25 mouse cellular contexts compared by ENCODE assay signal in genomic region chr13:112027736-112028135, GRCm38 (mm10).
DNase-seq lines count a peak whose midpoint lies in the region; ATAC-seq and TF ChIP-seq lines count a peak whose summit lies in the region.
"Had no signal": no experiment of that assay in that cellular context is flagged by ENCODE, and none has a peak within 500 bp of the region (broad histone marks: within the 10 kb centered on the region; RNA-seq: fewer than 3 reads in every experiment).

No protein-coding gene starts in this region.

- no peak overlapping the region for H3K4me3 ChIP-seq in liver, embryonic 11.5 days (ENCODE audit: low read depth, low read length)
- no peak overlapping the region for H3K4me3 ChIP-seq in stomach, postnatal 0 days (ENCODE audit: low read depth, low read length)
- H3K4me3 ChIP-seq: embryonic facial prominence, embryonic 12.5 days; embryonic facial prominence, embryonic 15.5 days; erythroblast, embryonic 14.5 days; forebrain, embryonic 10.5 days; forebrain, embryonic 12.5 days had no signal

- H3K27ac ChIP-seq in liver, embryonic 11.5 days (ENCODE audit: low read depth, low read length), result no peak overlapping the region
- H3K27ac ChIP-seq in stomach, postnatal 0 days (replicated peaks), result peak overlapping the region; percentile 61
- H3K27ac ChIP-seq: embryonic facial prominence, embryonic 12.5 days; embryonic facial prominence, embryonic 15.5 days; forebrain, embryonic 10.5 days; forebrain, embryonic 12.5 days had no signal

- TF ChIP-seq EP300 in stomach, postnatal 0 days (optimal IDR thresholded peaks at IDR 0.05), result no peak

- no peak overlapping the region for H3K4me2 ChIP-seq in liver, embryonic 11.5 days
- H3K4me2 ChIP-seq in stomach, postnatal 0 days (replicated peaks; ENCODE audit: low read depth), result no peak overlapping the region
- H3K4me2 ChIP-seq: embryonic facial prominence, embryonic 12.5 days; embryonic facial prominence, embryonic 15.5 days; forebrain, embryonic 12.5 days had no signal

- H3K36me3 ChIP-seq in liver, embryonic 11.5 days (ENCODE audit: control insufficient read depth, insufficient read depth, low read length), result no peaks in the 10 kb centered on the region
- no peaks in the 10 kb centered on the region for H3K36me3 ChIP-seq in stomach, postnatal 0 days (ENCODE audit: control insufficient read depth, insufficient read depth, low read length)
- H3K36me3 ChIP-seq: embryonic facial prominence, embryonic 12.5 days; embryonic facial prominence, embryonic 15.5 days; forebrain, embryonic 10.5 days; forebrain, embryonic 12.5 days had no signal

- no peak for ATAC-seq in liver, embryonic 11.5 days (replicated peaks; ENCODE audit: low FRiP score)
- ATAC-seq in stomach, postnatal 0 days (ENCODE audit: low FRiP score, low TSS enrichment), result no peak
- ATAC-seq: forebrain, embryonic 14.5 days; forebrain, embryonic 16.5 days had no signal

- no peaks in the 10 kb centered on the region for H3K9me3 ChIP-seq in liver, embryonic 11.5 days (ENCODE audit: control insufficient read depth, low read length)
- H3K9me3 ChIP-seq in stomach, postnatal 0 days (ENCODE audit: control insufficient read depth, low read length), result no peaks in the 10 kb centered on the region
- H3K9me3 ChIP-seq: embryonic facial prominence, embryonic 12.5 days; embryonic facial prominence, embryonic 15.5 days; forebrain, embryonic 10.5 days; forebrain, embryonic 12.5 days had no signal

- 0 out of 2 replicates have a peak, but pooled peaks cover 3% of the 10 kb centered on the region for H3K27me3 ChIP-seq in liver, embryonic 11.5 days (replicated peaks; ENCODE audit: control insufficient read depth, insufficient read depth, low read length)
- H3K27me3 ChIP-seq in stomach, postnatal 0 days (ENCODE audit: control insufficient read depth, insufficient read depth, low read length), result no peaks in the 10 kb centered on the region
- H3K27me3 ChIP-seq: embryonic facial prominence, embryonic 12.5 days; embryonic facial prominence, embryonic 15.5 days; forebrain, embryonic 12.5 days had no signal

- no peak for TF ChIP-seq CTCF in stomach, postnatal 0 days (IDR thresholded peaks at IDR 0.05; ENCODE audit: low read depth)

- no peak overlapping the region for H3K9ac ChIP-seq in liver, embryonic 11.5 days (ENCODE audit: low read depth, low read length)
- H3K9ac ChIP-seq in stomach, postnatal 0 days (ENCODE audit: low read length), result no peak overlapping the region
- H3K9ac ChIP-seq: embryonic facial prominence, embryonic 12.5 days; embryonic facial prominence, embryonic 15.5 days; forebrain, embryonic 12.5 days had no signal

- H3K4me1 ChIP-seq in liver, embryonic 11.5 days (replicated peaks; ENCODE audit: control insufficient read depth, insufficient read depth, low read length), result peaks cover 8% of the 10 kb centered on the region
- no peaks in the 10 kb centered on the region for H3K4me1 ChIP-seq in stomach, postnatal 0 days (replicated peaks; ENCODE audit: control insufficient read depth, insufficient read depth)

- peak; percentile 15 for DNase-seq in liver, embryonic 11.5 days (ENCODE audit: low spot score)
- DNase-seq in liver, result no peak
- peak; percentile 36 to 69 for DNase-seq in urinary bladder, adult 18-20 months (ENCODE audit: low spot score in 2 of 2)
- DNase-seq in urinary bladder, postnatal 25 days (ENCODE audit: low spot score), result no peak
- DNase-seq in urinary bladder, postnatal 36 days (ENCODE audit: low spot score in 2 of 2), result peak; percentile 47 to 72
- no peak for DNase-seq in urinary bladder, postnatal 4 days (ENCODE audit: low spot score in 2 of 2)
- no peak for DNase-seq in stomach, postnatal 0 days (ENCODE audit: low spot score)
- DNase-seq in heart, adult 8-10 months (ENCODE audit: low spot score), result no peak
- DNase-seq: adrenal gland, adult 2 months; adrenal gland, postnatal 10 days; adrenal gland, postnatal 25 days; cerebellum, adult 11 months; cerebellum, adult 18-20 months; cerebellum, adult 8-10 months; cerebellum, adult 9-11 months; cerebellum, postnatal 14 days; cerebellum, postnatal 36 days; embryo, embryonic 11 days had no signal

- 84% methylated on average over 5 of the region's 5 CpGs for WGBS in liver, embryonic 11.5 days
- 68% methylated on average over 5 of the region's 5 CpGs for WGBS in stomach, postnatal 0 days

Comparison
In these comparisons a context has a peak if more than half of its experiments do, and no peak if none do; other contexts are left out.
1. DNase-seq: peak in liver, embryonic 11.5 days (single experiment), urinary bladder, adult 18-20 months (2 of 2) and urinary bladder, postnatal 36 days (2 of 2); none in liver (single experiment), urinary bladder, postnatal 25 days (single experiment), urinary bladder, postnatal 4 days (0 of 2), stomach, postnatal 0 days (single experiment) and heart, adult 8-10 months (single experiment).